Mouse (Mus musculus) heart, embryonic 13.5 days (tissue): ENCODE measurements around the gene Car10. TPM values are rescaled to one million over a fixed set of nuclear protein-coding genes. Genes with fewer than 3 reads are reported as not detected.

Experiments
- ATAC-seq: fragments of 200-750 bp; cut with Nextera tagmentation; 2 replicates; pipeline ENCODE4 v1.8.0; 2017; ENCODE audit warnings: moderate TSS enrichment; ENCODE audit not compliant: insufficient number of reproducible peaks, low FRiP score, low TSS enrichment; ENCODE audit errors: extremely low read depth
- H3K27ac ChIP-seq: fragments of 300-500 bp; sonication (generic); replicated peaks from 2 replicates; pipeline ENCODE4 v1.5.1; 2015; ENCODE audit warnings: moderate library complexity, mild to moderate bottlenecking, inconsistent platforms
- H3K27me3 ChIP-seq: fragments of 300-500 bp; sonication (generic); replicated peaks from 2 replicates; pipeline ENCODE4 v1.6.1; 2015; ENCODE audit warnings: mild to moderate bottlenecking, inconsistent platforms
- H3K36me3 ChIP-seq: fragments of 300-500 bp; sonication (generic); 2 replicates; pipeline ENCODE4 v1.6.1; 2015; ENCODE audit warnings: mild to moderate bottlenecking, inconsistent platforms
- H3K4me1 ChIP-seq: fragments of 300-500 bp; sonication (generic); 2 replicates; pipeline ENCODE4 v1.6.1; 2015; ENCODE audit warnings: inconsistent platforms
- H3K4me2 ChIP-seq: fragments of 300-500 bp; sonication (generic); 2 replicates; pipeline ENCODE4 v1.6.1; 2015; ENCODE audit warnings: inconsistent platforms, mild to moderate bottlenecking, moderate library complexity
- H3K4me3 ChIP-seq: fragments of 300-500 bp; sonication (generic); 2 replicates; pipeline ENCODE4 v1.5.1; 2015; ENCODE audit warnings: moderate library complexity, mild to moderate bottlenecking, inconsistent platforms
- H3K9ac ChIP-seq: fragments of 300-500 bp; sonication (generic); 2 replicates; pipeline ENCODE4 v1.6.1; 2015; ENCODE audit warnings: inconsistent platforms, mild to moderate bottlenecking, moderate library complexity
- H3K9me3 ChIP-seq: fragments of 300-500 bp; sonication (generic); 2 replicates; pipeline ENCODE4 v1.6.1; 2016; ENCODE audit warnings: inconsistent platforms
- WGBS: fragments of 180-500 bp; shearing (Covaris S2); methylation state at CpG from one replicate; pipeline ENCODE4 v1.1.7; 2015; ENCODE audit warnings: mixed read lengths; 5-methylcytosine and 5-hydroxymethylcytosine counted together
- polyA plus RNA-seq: library from polyadenylated mRNA; unstranded; fragments of >200 nt; fragmentation: Nextera tagmentation; extraction: Ambion mirVana; gene quantifications from 2 replicates; pipeline ENCODE4 v1.2.1, GENCODE M21; 2015

Car10 gene
- 0.15 TPM in 2 replicates for polyA plus RNA-seq

- Histone ChIP-seq H3K9ac (no peak within 1 kb of the TSS), H3K27me3 (peaks cover 72% of the 10 kb centered on the region), H3K4me2 (peak within 1 kb of the TSS; percentile 73), H3K4me1 (peaks cover 21% of the 10 kb centered on the region), H3K9me3 (no peaks in the 10 kb centered on the region), H3K4me3 (peak within 1 kb of the TSS; percentile 52), H3K27ac (no peak within 1 kb of the TSS), H3K36me3 (no peaks in the 10 kb centered on the region)
- WGBS: 2% methylated on average over 47 of the region's 48 CpGs
- no peak for ATAC-seq
These were observed at the start of gene Car10 for GRCm38 (mm10) chr11:93097941-93098828. Gene Car10 (plus strand): TSS chr11:93098028.

GRCm38 (mm10) chr11:93065021-93065420, 32.8 kb upstream of the Car10 start:
- H3K27ac ChIP-seq: no peak overlapping the region
- H3K9ac ChIP-seq: no peak overlapping the region
- H3K4me1 ChIP-seq: no peaks in the 10 kb centered on the region
- ATAC-seq: no peak
- 51% methylated on average over 6 of the region's 6 CpGs for WGBS
- no peak overlapping the region for H3K4me3 ChIP-seq
- no peaks in the 10 kb centered on the region for H3K9me3 ChIP-seq
- no peaks in the 10 kb centered on the region for H3K36me3 ChIP-seq
- H3K4me2 ChIP-seq: no peak overlapping the region
- no peaks in the 10 kb centered on the region for H3K27me3 ChIP-seq

GRCm38 (mm10) chr11:93065656-93066181, 32.1 kb upstream of the Car10 start:
- no peak for ATAC-seq
- H3K36me3 ChIP-seq: no peaks in the 10 kb centered on the region
- no peak overlapping the region for H3K4me3 ChIP-seq
- no peaks in the 10 kb centered on the region for H3K4me1 ChIP-seq
- H3K9me3 ChIP-seq: no peaks in the 10 kb centered on the region
- WGBS: 60% methylated on average over 3 of the region's 3 CpGs
- no peak overlapping the region for H3K9ac ChIP-seq
- no peak overlapping the region for H3K4me2 ChIP-seq
- H3K27me3 ChIP-seq: no peaks in the 10 kb centered on the region
- no peak overlapping the region for H3K27ac ChIP-seq

GRCm38 (mm10) chr11:93095588-93095987, 2.2 kb upstream of the Car10 start:
- H3K4me2 ChIP-seq: no peak overlapping the region
- no peaks in the 10 kb centered on the region for H3K9me3 ChIP-seq
- ATAC-seq: no peak
- no peak overlapping the region for H3K9ac ChIP-seq
- 13% methylated on average over 2 of the region's 2 CpGs for WGBS
- H3K4me1 ChIP-seq: peaks cover 21% of the 10 kb centered on the region
- H3K4me3 ChIP-seq: no peak overlapping the region
- peaks cover 46% of the 10 kb centered on the region for H3K27me3 ChIP-seq
- no peak overlapping the region for H3K27ac ChIP-seq
- H3K36me3 ChIP-seq: no peaks in the 10 kb centered on the region

- Histone ChIP-seq H3K4me1 (peaks cover 21% of the 10 kb centered on the region), H3K9ac (no peak overlapping the region), H3K27me3 (peaks cover 61% of the 10 kb centered on the region), H3K9me3 (no peaks in the 10 kb centered on the region), H3K4me3 (no peak overlapping the region), H3K27ac (no peak overlapping the region), H3K36me3 (no peaks in the 10 kb centered on the region), H3K4me2 (no peak overlapping the region)
- WGBS: under 1% methylated on average over 6 of the region's 6 CpGs
- ATAC-seq: no peak
These were observed 827 bp upstream of the Car10 start for GRCm38 (mm10) chr11:93097001-93097400.

GRCm38 (mm10) chr11:93097431-93097851, 387 bp upstream of the Car10 start:
- Histone ChIP-seq H3K27me3 (peaks cover 65% of the 10 kb centered on the region), H3K4me1 (peaks cover 21% of the 10 kb centered on the region), H3K9me3 (no peaks in the 10 kb centered on the region), H3K4me2 (no peak overlapping the region), H3K9ac (no peak overlapping the region), H3K4me3 (no peak overlapping the region), H3K36me3 (no peaks in the 10 kb centered on the region), H3K27ac (no peak overlapping the region)
- ATAC-seq: no peak
- 6% methylated on average over 14 of the region's 14 CpGs for WGBS

GRCm38 (mm10) chr11:93098933-93099381, 1.1 kb downstream of the Car10 start:
- no peaks in the 10 kb centered on the region for H3K36me3 ChIP-seq
- 1% methylated on average over 37 of the region's 37 CpGs for WGBS
- H3K4me2 ChIP-seq: peak overlapping the region; percentile 73
- H3K4me1 ChIP-seq: peaks cover 21% of the 10 kb centered on the region
- H3K9me3 ChIP-seq: no peaks in the 10 kb centered on the region
- H3K4me3 ChIP-seq: peak overlapping the region; percentile 52
- no peak overlapping the region for H3K9ac ChIP-seq
- no peak for ATAC-seq
- H3K27ac ChIP-seq: no peak overlapping the region
- peaks cover 77% of the 10 kb centered on the region for H3K27me3 ChIP-seq

- Histone ChIP-seq H3K9me3 (no peaks in the 10 kb centered on the region), H3K4me3 (peak overlapping the region; percentile 52), H3K27me3 (peaks cover 77% of the 10 kb centered on the region), H3K27ac (no peak overlapping the region), H3K4me2 (peak overlapping the region; percentile 73), H3K9ac (no peak overlapping the region), H3K4me1 (peaks cover 21% of the 10 kb centered on the region), H3K36me3 (no peaks in the 10 kb centered on the region)
- 2% methylated on average over 53 of the region's 53 CpGs for WGBS
- ATAC-seq: no peak
These were observed 1.9 kb downstream of the Car10 start for GRCm38 (mm10) chr11:93099431-93100370.

- no peak for ATAC-seq
- 6% methylated on average over 5 of the region's 6 CpGs for WGBS
- Histone ChIP-seq H3K4me3 (no peak overlapping the region), H3K4me1 (peaks cover 21% of the 10 kb centered on the region), H3K36me3 (no peaks in the 10 kb centered on the region), H3K9ac (no peak overlapping the region), H3K4me2 (no peak overlapping the region), H3K9me3 (no peaks in the 10 kb centered on the region), H3K27me3 (peaks cover 77% of the 10 kb centered on the region), H3K27ac (no peak overlapping the region)
These were observed 2.8 kb downstream of the Car10 start for GRCm38 (mm10) chr11:93100606-93101005.

GRCm38 (mm10) chr11:93101106-93101505, 3.3 kb downstream of the Car10 start:
- Histone ChIP-seq H3K9me3 (no peaks in the 10 kb centered on the region), H3K27me3 (peaks cover 74% of the 10 kb centered on the region), H3K27ac (no peak overlapping the region), H3K4me2 (no peak overlapping the region), H3K9ac (no peak overlapping the region), H3K4me1 (peaks cover 21% of the 10 kb centered on the region), H3K4me3 (no peak overlapping the region), H3K36me3 (no peaks in the 10 kb centered on the region)
- no peak for ATAC-seq
- WGBS: 2% methylated on average over 2 of the region's 2 CpGs

- no peak overlapping the region for H3K27ac ChIP-seq
- peaks cover 21% of the 10 kb centered on the region for H3K4me1 ChIP-seq
- ATAC-seq: no peak
- H3K9me3 ChIP-seq: no peaks in the 10 kb centered on the region
- H3K36me3 ChIP-seq: no peaks in the 10 kb centered on the region
- 79% methylated on average over 9 of the region's 9 CpGs for WGBS
- no peak overlapping the region for H3K4me2 ChIP-seq
- H3K4me3 ChIP-seq: no peak overlapping the region
- H3K9ac ChIP-seq: no peak overlapping the region
- H3K27me3 ChIP-seq: peaks cover 63% of the 10 kb centered on the region
These were observed 4.5 kb downstream of the Car10 start for GRCm38 (mm10) chr11:93102321-93102720.
